Comparison of ENCODE assay signal across 27 mouse cellular contexts in genomic region chr17:73714440-73715221, GRCm38 (mm10). TPM values are rescaled to one million over a fixed set of nuclear protein-coding genes. Genes with fewer than 3 reads are reported as not detected.
"Had no signal": no experiment of that assay in that cellular context is flagged by ENCODE, and none has a peak within 500 bp of the region (broad histone marks: within the 10 kb centered on the region; RNA-seq: fewer than 3 reads in every experiment).

No protein-coding gene starts in this region.

- H3K4me3 ChIP-seq: heart, adult 2 months; heart, embryonic 13.5 days; heart, embryonic 15.5 days; hindbrain, embryonic 13.5 days; hindbrain, embryonic 15.5 days; kidney, embryonic 15.5 days; limb, embryonic 13.5 days; limb, embryonic 15.5 days had no signal

- ATAC-seq: hindbrain, postnatal 0 days; intestine, embryonic 16.5 days had no signal

- H3K27ac ChIP-seq: heart, adult 2 months; heart, embryonic 13.5 days; heart, embryonic 15.5 days; hindbrain, embryonic 15.5 days; hindbrain, postnatal 0 days; kidney, embryonic 15.5 days; kidney, postnatal 0 days; limb, embryonic 13.5 days; limb, embryonic 15.5 days had no signal

- H3K9me3 ChIP-seq: heart, embryonic 13.5 days; heart, embryonic 15.5 days; hindbrain, embryonic 13.5 days; hindbrain, embryonic 15.5 days; kidney, embryonic 15.5 days; limb, embryonic 13.5 days; limb, embryonic 15.5 days had no signal

- H3K4me2 ChIP-seq: heart, embryonic 11.5 days; heart, embryonic 13.5 days; heart, embryonic 15.5 days; hindbrain, embryonic 13.5 days; hindbrain, embryonic 15.5 days; kidney, embryonic 15.5 days; limb, embryonic 13.5 days; limb, embryonic 15.5 days had no signal

- H3K27me3 ChIP-seq: hindbrain, embryonic 15.5 days had no signal

- H3K9ac ChIP-seq: heart, embryonic 13.5 days; heart, embryonic 15.5 days; hindbrain, embryonic 13.5 days; hindbrain, embryonic 15.5 days; kidney, embryonic 15.5 days; limb, embryonic 13.5 days; limb, embryonic 15.5 days had no signal

- DNase-seq: gastrocnemius, postnatal 14 days; gastrocnemius, postnatal 36 days; heart, adult 2 months; heart, postnatal 14 days; heart, postnatal 36 days; kidney, adult 11 months; kidney, adult 2 months; kidney, adult 9 months; kidney, postnatal 14 days; kidney, postnatal 36 days; layer of hippocampus, adult 9-11 months; layer of hippocampus, postnatal 36 days; left cerebral cortex, postnatal 4 days had no signal

- H3K36me3 ChIP-seq: heart, embryonic 13.5 days; heart, embryonic 15.5 days; hindbrain, embryonic 13.5 days; hindbrain, embryonic 15.5 days; kidney, embryonic 15.5 days; limb, embryonic 13.5 days; limb, embryonic 15.5 days had no signal

RNA-seq across cellular contexts. Expression of gene Galnt14, which starts 4.4 kb away (rescaled TPM):
- total RNA-seq: gastrocnemius, adult 18-20 months; gastrocnemius, adult 8-10 months; gastrocnemius, postnatal 36 days; heart, adult 2 months; heart, postnatal 14 days; heart, postnatal 36 days; hematopoietic stem cell, adult 5-6 weeks had no signal
